Mouse (Mus musculus) forebrain, embryonic 12.5 days (tissue): Measurements from ENCODE around the gene Clba1. TPM values are rescaled to one million over a fixed set of nuclear protein-coding genes. Genes with fewer than 3 reads are reported as not detected.

Experiments used
- ATAC-seq: fragments of 200-750 bp; cut with Nextera tagmentation; 2 replicates; pipeline ENCODE4 v1.8.0; 2017; ENCODE audit warnings: moderate TSS enrichment; ENCODE audit not compliant: low FRiP score
- H3K27ac ChIP-seq: fragments of 300-500 bp; sonication (generic); 2 replicates; pipeline ENCODE4 v1.5.1; 2016; ENCODE audit warnings: mild to moderate bottlenecking
- H3K27me3 ChIP-seq: fragments of 300-500 bp; sonication (generic); 2 replicates; pipeline ENCODE4 v1.6.1; 2016; ENCODE audit warnings: mild to moderate bottlenecking
- H3K36me3 ChIP-seq: fragments of 300-500 bp; sonication (generic); replicated peaks from 2 replicates; pipeline ENCODE4 v1.6.1; 2016; ENCODE audit warnings: mild to moderate bottlenecking
- H3K4me1 ChIP-seq: fragments of 300-500 bp; sonication (generic); 2 replicates; pipeline ENCODE4 v1.6.1; 2016
- H3K4me2 ChIP-seq: fragments of 300-500 bp; sonication (generic); 2 replicates; pipeline ENCODE4 v1.6.1; 2016; ENCODE audit warnings: mild to moderate bottlenecking, moderate library complexity
- H3K4me3 ChIP-seq: fragments of 300-500 bp; sonication (generic); replicated peaks from 2 replicates; pipeline ENCODE4 v1.5.1; 2016; ENCODE audit warnings: mild to moderate bottlenecking
- H3K9ac ChIP-seq: fragments of 300-500 bp; sonication (generic); 2 replicates; pipeline ENCODE4 v1.6.1; 2016; ENCODE audit warnings: mild to moderate bottlenecking
- H3K9me3 ChIP-seq: fragments of 300-500 bp; sonication (generic); 2 replicates; pipeline ENCODE4 v1.6.1; 2016
- WGBS: fragments of 180-500 bp; shearing (Covaris S2); methylation state at CpG from one replicate; pipeline ENCODE4 v1.1.7; 2016; 5-methylcytosine and 5-hydroxymethylcytosine counted together
- polyA plus RNA-seq: library from polyadenylated mRNA; unstranded; fragments of >200 nt; fragmentation: Nextera tagmentation; extraction: Ambion mirVana; gene quantifications from 2 replicates; pipeline ENCODE4 v1.2.1, GENCODE M21; 2016

The Clba1 gene
- polyA plus RNA-seq, 1 experiment from 2014 or later: 13.7 TPM

GRCm38 (mm10) chr12:112797672-112798331 lies 10.9 kb upstream of the Clba1 start:
- WGBS: 65% methylated on average over 14 of the region's 15 CpGs
- Histone ChIP-seq H3K4me2 (no peak overlapping the region), H3K4me1 (peaks cover 25% of the 10 kb centered on the region), H3K9me3 (no peaks in the 10 kb centered on the region), H3K4me3 (no peak overlapping the region), H3K9ac (no peak overlapping the region), H3K36me3 (no peaks in the 10 kb centered on the region), H3K27me3 (peaks cover 46% of the 10 kb centered on the region), H3K27ac (no peak overlapping the region)
- no peak for ATAC-seq

GRCm38 (mm10) chr12:112798332-112798681 lies 10.4 kb upstream of the Clba1 start:
- WGBS: 45% methylated on average over 5 of the region's 5 CpGs
- Histone ChIP-seq H3K27ac (no peak overlapping the region), H3K4me1 (peaks cover 25% of the 10 kb centered on the region)

GRCm38 (mm10) chr12:112798716-112799115 lies 10.0 kb upstream of the Clba1 start:
- no peak overlapping the region for H3K4me2 ChIP-seq
- H3K27me3 ChIP-seq: peaks cover 55% of the 10 kb centered on the region
- H3K36me3 ChIP-seq: no peaks in the 10 kb centered on the region
- H3K27ac ChIP-seq: no peak overlapping the region
- 69% methylated on average over 5 of the region's 5 CpGs for WGBS
- H3K9ac ChIP-seq: no peak overlapping the region
- no peak overlapping the region for H3K4me3 ChIP-seq
- no peaks in the 10 kb centered on the region for H3K9me3 ChIP-seq
- ATAC-seq: no peak
- H3K4me1 ChIP-seq: peaks cover 25% of the 10 kb centered on the region

More at GRCm38 (mm10) chr12:112798332-112798681, 10.4 kb upstream of the Clba1 start:
- no peaks in the 10 kb centered on the region for H3K36me3 ChIP-seq
- no peak overlapping the region for H3K4me2 ChIP-seq
- peaks cover 51% of the 10 kb centered on the region for H3K27me3 ChIP-seq
- H3K4me3 ChIP-seq: no peak overlapping the region
- no peak for ATAC-seq
- H3K9ac ChIP-seq: no peak overlapping the region
- no peaks in the 10 kb centered on the region for H3K9me3 ChIP-seq

GRCm38 (mm10) chr12:112799237-112799970 lies 9.3 kb upstream of the Clba1 start:
- Histone ChIP-seq H3K4me2 (no peak overlapping the region), H3K36me3 (no peaks in the 10 kb centered on the region), H3K9ac (no peak overlapping the region), H3K9me3 (no peaks in the 10 kb centered on the region), H3K4me1 (peaks cover 19% of the 10 kb centered on the region), H3K27me3 (peaks cover 61% of the 10 kb centered on the region), H3K27ac (no peak overlapping the region), H3K4me3 (no peak overlapping the region)
- WGBS: 89% methylated on average over 10 of the region's 10 CpGs
- ATAC-seq: no peak

- WGBS: 18% methylated on average over 4 of the region's 4 CpGs
- Histone ChIP-seq H3K36me3 (no peaks in the 10 kb centered on the region), H3K4me1 (peaks cover 19% of the 10 kb centered on the region), H3K27me3 (peaks cover 67% of the 10 kb centered on the region), H3K9me3 (no peaks in the 10 kb centered on the region), H3K4me2 (no peak overlapping the region), H3K4me3 (no peak overlapping the region), H3K27ac (no peak overlapping the region), H3K9ac (no peak overlapping the region)
- ATAC-seq: peak; percentile 31
Observed at GRCm38 (mm10) chr12:112800476-112800875, 8.3 kb upstream of the Clba1 start.

- H3K36me3 ChIP-seq: no peaks in the 10 kb centered on the region
- H3K9ac ChIP-seq: peak within 1 kb of the TSS; percentile 74
- WGBS: 5% methylated on average over 61 of the region's 69 CpGs
- peak within 1 kb of the TSS; percentile 100 for H3K4me2 ChIP-seq
- no peaks in the 10 kb centered on the region for H3K9me3 ChIP-seq
- peak; percentile 75 for ATAC-seq
- H3K27ac ChIP-seq: no peak within 1 kb of the TSS
- H3K27me3 ChIP-seq: peaks cover 69% of the 10 kb centered on the region
- H3K4me1 ChIP-seq: peaks cover 16% of the 10 kb centered on the region
- peak within 1 kb of the TSS; percentile 63 for H3K4me3 ChIP-seq
Observed at GRCm38 (mm10) chr12:112801864-112802846, 6.6 kb upstream of the Clba1 start, which contains the start of gene Ahnak2. Gene Ahnak2, minus strand, starts transcription at chr12:112802657.

- peak overlapping the region; percentile 74; the same call in 1 of the 2 replicates for H3K9ac ChIP-seq
- no peak for ATAC-seq
- H3K4me3 ChIP-seq: no peak overlapping the region
- no peaks in the 10 kb centered on the region for H3K36me3 ChIP-seq
- H3K4me1 ChIP-seq: peaks cover 16% of the 10 kb centered on the region
- WGBS: 22% methylated on average over 3 of the region's 3 CpGs
- peak overlapping the region; percentile 100 for H3K4me2 ChIP-seq
- peaks cover 63% of the 10 kb centered on the region for H3K27me3 ChIP-seq
- no peaks in the 10 kb centered on the region for H3K9me3 ChIP-seq
- no peak overlapping the region for H3K27ac ChIP-seq
Observed at GRCm38 (mm10) chr12:112802917-112803316, 5.8 kb upstream of the Clba1 start.

- Histone ChIP-seq H3K27me3 (peaks cover 56% of the 10 kb centered on the region), H3K4me3 (no peak overlapping the region), H3K9me3 (no peaks in the 10 kb centered on the region), H3K4me2 (no peak overlapping the region), H3K27ac (no peak overlapping the region), H3K4me1 (peaks cover 22% of the 10 kb centered on the region), H3K36me3 (no peaks in the 10 kb centered on the region), H3K9ac (no peak overlapping the region)
- WGBS: 51% methylated on average over 13 of the region's 13 CpGs
- ATAC-seq: no peak
Observed at GRCm38 (mm10) chr12:112804046-112804445, 4.7 kb upstream of the Clba1 start.

- 84% methylated on average over 6 of the region's 6 CpGs for WGBS
- Histone ChIP-seq H3K9ac (no peak overlapping the region), H3K4me1 (peaks cover 33% of the 10 kb centered on the region), H3K36me3 (no peaks in the 10 kb centered on the region), H3K9me3 (no peaks in the 10 kb centered on the region), H3K4me2 (no peak overlapping the region), H3K27me3 (peaks cover 49% of the 10 kb centered on the region), H3K4me3 (no peak overlapping the region), H3K27ac (no peak overlapping the region)
- no peak for ATAC-seq
Observed at GRCm38 (mm10) chr12:112806044-112806443, 2.7 kb upstream of the Clba1 start.

GRCm38 (mm10) chr12:112807796-112808195 lies 941 bp upstream of the Clba1 start:
- 82% methylated on average over 4 of the region's 4 CpGs for WGBS
- Histone ChIP-seq H3K4me3 (no peak overlapping the region; the same call in 1 of the 2 replicates), H3K27me3 (peaks cover 34% of the 10 kb centered on the region), H3K36me3 (no peaks in the 10 kb centered on the region; the same call in 1 of the 2 replicates), H3K9me3 (no peaks in the 10 kb centered on the region), H3K4me2 (peak overlapping the region; percentile 93; the same call in 1 of the 2 replicates), H3K9ac (peak overlapping the region; percentile 75), H3K27ac (no peak overlapping the region), H3K4me1 (peaks cover 20% of the 10 kb centered on the region)
- ATAC-seq: no peak

- 65% methylated on average over 5 of the region's 5 CpGs for WGBS
- H3K9me3 ChIP-seq: no peaks in the 10 kb centered on the region
- no peaks in the 10 kb centered on the region; the same call in 1 of the 2 replicates for H3K36me3 ChIP-seq
- H3K4me2 ChIP-seq: peak overlapping the region; percentile 93
- H3K27me3 ChIP-seq: peaks cover 30% of the 10 kb centered on the region
- peak overlapping the region; percentile 72 for H3K4me3 ChIP-seq
- peak; percentile 59 for ATAC-seq
- H3K27ac ChIP-seq: peak overlapping the region; percentile 75
- H3K4me1 ChIP-seq: peaks cover 20% of the 10 kb centered on the region
- peak overlapping the region; percentile 75 for H3K9ac ChIP-seq
Observed at GRCm38 (mm10) chr12:112808212-112808586, 538 bp upstream of the Clba1 start.

- Histone ChIP-seq H3K4me3 (peak overlapping the region; percentile 72), H3K36me3 (peaks cover 11% of the 10 kb centered on the region), H3K4me2 (peak overlapping the region; percentile 93), H3K27me3 (peaks cover 17% of the 10 kb centered on the region), H3K4me1 (peaks cover 20% of the 10 kb centered on the region), H3K27ac (no peak overlapping the region), H3K9me3 (no peaks in the 10 kb centered on the region), H3K9ac (peak overlapping the region; percentile 75)
- no peak for ATAC-seq
- 23% methylated on average over 8 of the region's 8 CpGs for WGBS
Observed at GRCm38 (mm10) chr12:112809641-112810040, 904 bp downstream of the Clba1 start.
